Mouse (Mus musculus): ENCODE measurements at regions not wholly inside any gene's neighbourhood (a gene's known extent, or its start where the extent isn't known, plus 50 kb on each side); places are given as distances from the start of the nearest gene placed in this dataset.

GRCm38 (mm10) chr10:96685991-96686601, 69.3 kb downstream of the Btg1 start:
- Histone ChIP-seq H3K4me1 (ENCODE audit: control insufficient read depth, insufficient read depth, insufficient read length, low read length) (no peaks in the 10 kb centered on the region; the same call in 1 of the 2 replicates), H3K4me3 (ENCODE audit: insufficient read depth, low read depth, low read length) (no peak overlapping the region), H3K27ac (replicated peaks; ENCODE audit: low read depth, low read length) (peak overlapping the region; percentile 85)

DNA sequence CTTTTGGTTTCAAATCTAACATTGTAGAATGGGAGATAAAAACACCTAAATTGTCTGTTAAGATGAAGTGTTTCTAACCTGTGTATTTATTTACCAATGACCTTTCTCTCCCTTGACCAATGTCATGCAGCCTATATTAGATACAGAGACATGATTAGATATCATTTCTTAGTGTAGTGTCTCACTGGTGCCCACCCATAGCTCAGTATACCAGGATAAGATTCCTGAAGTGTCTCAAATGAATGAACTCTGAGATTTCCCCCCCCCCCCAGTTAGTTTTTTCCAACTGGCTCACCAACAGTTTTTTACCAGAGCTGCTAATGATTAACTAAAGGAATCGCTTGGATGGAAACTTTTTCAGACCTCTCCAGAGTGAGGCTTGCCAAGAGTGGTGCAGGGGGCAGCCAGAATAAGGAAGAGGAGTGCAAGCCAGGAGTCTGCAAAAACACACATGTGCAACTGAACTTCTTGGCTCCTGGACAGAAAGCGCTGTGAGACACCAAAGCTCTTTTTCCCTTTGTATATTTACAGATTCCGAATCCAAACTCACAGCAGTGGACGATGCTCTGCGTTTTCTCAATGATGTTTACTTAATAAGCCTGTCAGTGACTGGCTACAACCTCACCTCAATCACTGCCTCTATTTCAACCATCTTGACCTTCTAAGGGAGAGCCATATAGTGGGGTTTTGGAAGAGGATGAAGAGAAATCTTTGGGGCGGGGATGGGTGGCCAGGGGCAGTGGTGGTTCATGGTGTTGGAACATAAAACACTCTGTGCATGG, 70.0 kb downstream of the Btg1 start:
- Histone ChIP-seq H3K4me3 (ENCODE audit: insufficient read depth, low read depth, low read length) (no peak overlapping the region), H3K4me1 (ENCODE audit: control insufficient read depth, insufficient read depth, insufficient read length, low read length) (no peaks in the 10 kb centered on the region; the same call in 1 of the 2 replicates), H3K27ac (replicated peaks; ENCODE audit: low read depth, low read length) (no peak overlapping the region; the same call in 1 of the 2 replicates)

DNA sequence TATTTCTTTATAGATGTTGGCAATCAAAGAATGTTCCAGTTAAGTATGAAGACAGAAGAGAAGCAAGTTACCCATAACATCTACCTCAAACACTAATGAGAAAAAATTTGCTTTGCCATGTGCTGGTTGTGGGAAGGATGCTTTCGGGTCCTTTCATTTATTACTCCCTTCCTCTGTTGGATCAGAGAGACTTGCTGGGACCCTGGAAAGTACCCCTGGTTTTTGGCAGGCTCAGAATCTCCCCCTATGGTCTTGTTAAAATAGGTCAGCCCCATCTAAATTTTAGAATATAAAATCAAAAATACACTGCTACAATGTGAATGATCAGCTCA, 70.6 kb downstream of the Btg1 start:
- no peak overlapping the region for H3K4me3 ChIP-seq (ENCODE audit: insufficient read depth, low read depth, low read length)
- no peak overlapping the region for H3K27ac ChIP-seq (replicated peaks; ENCODE audit: low read depth, low read length)
- no peaks in the 10 kb centered on the region; the same call in 1 of the 2 replicates for H3K4me1 ChIP-seq (ENCODE audit: control insufficient read depth, insufficient read depth, insufficient read length, low read length)

DNA sequence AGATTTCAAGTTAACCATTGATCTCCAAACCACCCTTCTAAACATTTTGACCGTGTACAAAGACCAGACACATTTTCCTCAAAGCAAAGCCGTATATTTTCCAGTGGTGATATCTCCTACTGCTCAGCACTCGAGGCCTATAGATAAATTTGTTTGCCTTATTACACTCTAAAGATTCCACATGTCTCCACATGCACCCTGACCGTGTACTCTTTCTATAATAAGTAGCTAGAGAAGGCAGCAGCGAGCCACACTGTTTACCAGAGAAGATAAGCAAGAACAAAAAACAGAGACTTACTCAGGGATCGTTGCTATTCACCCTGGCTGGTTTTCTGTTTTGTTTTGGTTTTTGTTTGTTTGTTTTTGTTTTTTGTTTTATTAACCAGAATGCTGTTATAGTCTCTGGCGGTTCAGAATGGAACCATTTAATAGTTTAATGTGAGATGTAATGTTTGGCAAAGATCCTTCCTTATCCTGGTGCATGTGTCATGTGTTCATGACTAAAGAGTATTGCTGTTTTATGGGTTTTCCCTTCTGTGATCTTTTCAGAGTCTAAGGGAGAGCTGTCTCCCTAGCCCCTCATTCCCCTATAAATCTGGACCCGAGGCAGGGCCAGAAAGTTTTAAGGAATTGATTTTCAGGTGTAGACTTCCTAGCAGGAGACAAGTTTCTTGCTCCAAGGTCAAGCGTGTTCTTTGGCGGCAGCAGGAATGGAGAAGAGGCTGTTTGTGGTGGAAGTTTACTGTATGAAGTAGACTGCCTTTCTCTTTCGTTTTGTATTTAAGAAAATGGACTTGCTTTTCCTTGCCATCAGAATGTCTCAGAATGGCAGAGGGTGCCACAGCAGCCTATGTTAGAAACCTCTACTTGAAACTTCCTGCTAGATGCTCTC, 73.4 kb downstream of the Btg1 start:
- no peak overlapping the region for H3K4me3 ChIP-seq (ENCODE audit: insufficient read depth, low read depth, low read length)
- H3K4me1 ChIP-seq (ENCODE audit: control insufficient read depth, insufficient read depth, insufficient read length, low read length) = no peaks in the 10 kb centered on the region; the same call in 1 of the 2 replicates
- peak overlapping the region; percentile 57 for H3K27ac ChIP-seq (replicated peaks; ENCODE audit: low read depth, low read length)

DNA sequence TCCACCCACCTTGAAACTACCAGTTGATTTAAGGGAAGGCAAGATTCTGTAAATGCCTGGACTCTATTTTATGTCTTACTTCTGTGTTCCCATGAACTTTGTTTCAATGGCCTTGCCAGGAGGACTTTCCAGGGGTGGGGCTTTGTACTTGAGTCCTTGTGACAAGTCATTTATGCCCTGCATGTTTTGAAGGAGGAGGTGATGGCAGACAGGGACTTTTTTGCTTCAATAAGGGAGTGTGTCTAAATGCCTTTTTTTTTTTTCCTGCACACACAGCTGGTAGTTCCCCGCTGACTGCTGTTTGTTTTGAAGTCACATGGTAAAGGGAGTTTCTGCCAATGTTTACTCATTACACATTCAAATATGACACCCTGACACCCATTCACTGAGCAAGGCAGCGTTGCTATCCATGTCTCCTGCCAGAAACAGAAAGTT, 74.1 kb downstream of the Btg1 start:
- H3K27ac ChIP-seq (replicated peaks; ENCODE audit: low read depth, low read length) = peak overlapping the region; percentile 57
- no peaks in the 10 kb centered on the region; the same call in 1 of the 2 replicates for H3K4me1 ChIP-seq (ENCODE audit: control insufficient read depth, insufficient read depth, insufficient read length, low read length)
- H3K4me3 ChIP-seq (ENCODE audit: insufficient read depth, low read depth, low read length) = no peak overlapping the region

DNA sequence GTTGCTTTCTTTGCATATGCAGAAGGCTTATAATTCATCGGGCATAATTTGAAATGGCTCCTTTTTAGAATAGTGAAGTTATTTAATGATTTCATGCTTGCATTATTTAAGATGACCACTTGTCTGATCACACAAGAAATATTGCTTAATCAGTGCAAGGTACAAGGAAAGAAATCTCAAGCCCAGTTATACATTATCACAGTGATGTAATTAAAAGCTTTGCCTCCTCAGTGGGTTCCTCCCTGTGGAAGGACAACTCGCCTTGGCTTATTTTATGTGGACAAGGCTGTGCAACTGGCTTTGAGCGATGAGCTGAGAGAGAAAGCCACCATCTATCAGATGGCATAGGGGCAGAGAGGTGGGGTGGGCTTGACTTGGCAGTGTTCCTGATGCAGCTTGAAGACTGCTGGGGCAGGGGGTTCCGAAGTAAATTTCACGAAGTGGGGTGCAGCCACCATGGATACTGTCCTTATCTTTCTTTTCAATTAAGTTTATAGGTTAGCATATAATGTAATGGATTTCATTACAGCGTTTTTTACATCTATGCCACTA, 74.6 kb downstream of the Btg1 start:
- Histone ChIP-seq H3K4me3 (ENCODE audit: insufficient read depth, low read depth, low read length) (no peak overlapping the region), H3K4me1 (ENCODE audit: control insufficient read depth, insufficient read depth, insufficient read length, low read length) (no peaks in the 10 kb centered on the region; the same call in 1 of the 2 replicates), H3K27ac (replicated peaks; ENCODE audit: low read depth, low read length) (no peak overlapping the region)

DNA sequence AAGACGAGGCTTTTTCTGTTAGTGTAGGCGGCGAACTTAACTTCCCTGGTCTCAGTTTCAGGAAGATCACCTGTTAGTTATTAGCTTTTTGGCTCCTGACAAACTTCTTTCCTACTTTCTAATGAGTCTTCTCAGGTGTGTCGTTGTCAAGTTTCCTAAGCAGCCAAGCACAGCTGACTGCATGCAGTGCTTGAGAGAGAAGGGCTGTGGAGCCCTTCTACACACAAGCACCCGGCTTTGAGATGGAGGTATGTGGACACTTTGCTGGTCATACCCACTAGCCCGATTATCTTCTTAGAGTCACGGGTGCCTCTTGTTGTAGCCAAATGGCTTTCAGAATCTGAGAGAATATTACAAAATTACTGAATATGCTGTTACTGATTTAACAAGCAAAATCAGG, 76.0 kb downstream of the Btg1 start:
- Histone ChIP-seq H3K4me1 (ENCODE audit: control insufficient read depth, insufficient read depth, insufficient read length, low read length) (peaks cover 2% of the 10 kb centered on the region; the same call in 1 of the 2 replicates), H3K27ac (replicated peaks; ENCODE audit: low read depth, low read length) (no peak overlapping the region), H3K4me3 (ENCODE audit: insufficient read depth, low read depth, low read length) (no peak overlapping the region)

DNA sequence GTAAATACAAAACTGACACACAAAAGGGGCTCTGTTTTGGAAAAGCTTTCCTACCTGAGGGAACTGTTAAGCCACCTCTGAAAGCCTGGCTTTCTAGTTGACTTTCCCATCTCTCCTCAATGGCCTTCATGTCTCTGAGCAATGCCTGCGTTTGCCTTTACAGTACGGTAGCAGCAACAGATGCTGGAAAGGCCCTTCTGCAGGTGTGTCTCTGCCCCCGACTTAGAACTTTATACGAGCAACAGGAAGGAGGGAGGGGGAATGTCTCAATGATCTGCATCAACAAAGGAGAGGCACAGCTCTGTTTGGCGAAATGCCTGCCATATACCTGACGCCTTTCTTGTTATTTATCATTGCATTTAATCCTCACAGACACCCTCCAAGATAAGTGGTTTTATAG, 77.0 kb downstream of the Btg1 start:
- Histone ChIP-seq H3K4me3 (ENCODE audit: insufficient read depth, low read depth, low read length) (no peak overlapping the region), H3K27ac (replicated peaks; ENCODE audit: low read depth, low read length) (no peak overlapping the region)

GRCm38 (mm10) chr10:96696571-96696970, 79.8 kb downstream of the Btg1 start:
- peaks cover 5% of the 10 kb centered on the region; the same call in 1 of the 2 replicates for H3K4me1 ChIP-seq (ENCODE audit: control insufficient read depth, insufficient read depth, insufficient read length, low read length)
- no peak overlapping the region for H3K27ac ChIP-seq (replicated peaks; ENCODE audit: low read depth, low read length)
- no peak overlapping the region for H3K4me3 ChIP-seq (ENCODE audit: insufficient read depth, low read depth, low read length)

More for the DNA sequence above, 77.0 kb downstream of the Btg1 start:
- H3K4me1 ChIP-seq (ENCODE audit: control insufficient read depth, insufficient read depth, insufficient read length, low read length) = peaks cover 5% of the 10 kb centered on the region; the same call in 1 of the 2 replicates

- Histone ChIP-seq H3K27ac (replicated peaks; ENCODE audit: low read depth, low read length) (no peak overlapping the region), H3K4me1 (ENCODE audit: control insufficient read depth, insufficient read depth, insufficient read length, low read length) (peaks cover 5% of the 10 kb centered on the region; the same call in 1 of the 2 replicates), H3K4me3 (ENCODE audit: insufficient read depth, low read depth, low read length) (no peak overlapping the region)
These were observed 81.0 kb downstream of the Btg1 start for GRCm38 (mm10) chr10:96697781-96698180.

- no peak overlapping the region for H3K4me3 ChIP-seq (ENCODE audit: insufficient read depth, low read depth, low read length)
- no peaks in the 10 kb centered on the region; the same call in 1 of the 2 replicates for H3K4me1 ChIP-seq (ENCODE audit: control insufficient read depth, insufficient read depth, insufficient read length, low read length)
- H3K27ac ChIP-seq (replicated peaks; ENCODE audit: low read depth, low read length) = no peak overlapping the region
These were observed 89.8 kb downstream of the Btg1 start for GRCm38 (mm10) chr10:96706656-96707055.

DNA sequence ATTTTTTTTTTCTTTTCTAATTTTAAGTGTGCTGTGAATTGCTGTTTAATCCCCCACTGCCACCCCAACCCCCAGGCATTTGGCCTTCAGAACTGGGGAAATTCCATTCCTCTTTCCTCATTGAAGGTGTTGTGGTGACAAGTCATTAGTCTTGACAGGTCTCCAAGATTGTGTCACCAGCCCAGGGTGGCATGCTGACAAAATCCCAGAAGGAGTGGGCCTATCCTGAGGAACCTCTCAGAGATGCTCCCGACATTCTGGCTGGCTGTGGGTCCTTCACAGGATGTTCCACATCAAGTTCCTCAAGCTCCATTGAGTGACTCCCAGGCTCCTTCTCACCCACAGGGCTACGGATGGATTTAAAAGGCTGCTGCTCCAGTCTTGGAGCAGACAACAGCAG, 91.7 kb downstream of the Btg1 start:
- Histone ChIP-seq H3K4me1 (ENCODE audit: control insufficient read depth, insufficient read depth, insufficient read length, low read length) (peaks cover 2% of the 10 kb centered on the region; the same call in 1 of the 2 replicates), H3K27ac (replicated peaks; ENCODE audit: low read depth, low read length) (no peak overlapping the region), H3K4me3 (ENCODE audit: insufficient read depth, low read depth, low read length) (no peak overlapping the region)

DNA sequence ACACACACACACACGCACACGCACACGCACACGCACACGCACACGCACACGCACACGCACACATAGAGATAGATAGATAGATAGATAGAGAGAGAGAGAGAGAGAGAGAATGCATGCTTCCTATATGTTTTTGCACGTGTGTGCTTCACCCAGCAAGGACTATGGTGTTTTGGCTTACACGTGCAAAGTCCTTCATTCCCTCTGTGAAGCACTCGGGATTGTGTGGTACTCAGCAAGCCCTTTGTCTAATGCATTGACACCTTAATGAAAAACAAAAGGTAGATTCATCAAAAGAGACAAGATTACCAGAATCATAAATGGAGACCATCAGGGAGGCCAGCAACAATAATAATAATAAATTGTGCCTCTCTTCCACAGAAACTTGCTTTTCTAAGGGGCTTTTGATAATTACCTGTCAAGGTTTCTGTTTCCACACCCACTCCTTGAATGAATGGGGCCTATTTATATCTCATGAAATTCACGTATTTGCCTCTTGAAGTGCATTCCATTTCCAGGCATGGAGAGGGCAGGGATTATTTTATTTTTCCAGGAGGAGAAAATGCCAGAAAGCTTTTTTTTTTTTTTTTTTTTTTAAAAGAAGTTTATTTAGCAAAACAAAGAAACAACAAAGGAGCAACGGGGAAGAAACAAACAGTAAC, 93.0 kb downstream of the Btg1 start:
- no peak overlapping the region for H3K27ac ChIP-seq (replicated peaks; ENCODE audit: low read depth, low read length)
- H3K4me3 ChIP-seq (ENCODE audit: insufficient read depth, low read depth, low read length) = no peak overlapping the region
- peaks cover 2% of the 10 kb centered on the region; the same call in 1 of the 2 replicates for H3K4me1 ChIP-seq (ENCODE audit: control insufficient read depth, insufficient read depth, insufficient read length, low read length)

GRCm38 (mm10) chr10:96711993-96712392, 95.2 kb downstream of the Btg1 start:
- Histone ChIP-seq H3K4me1 (ENCODE audit: control insufficient read depth, insufficient read depth, insufficient read length, low read length) (peaks cover 2% of the 10 kb centered on the region; the same call in 1 of the 2 replicates), H3K4me3 (ENCODE audit: insufficient read depth, low read depth, low read length) (no peak overlapping the region), H3K27ac (replicated peaks; ENCODE audit: low read depth, low read length) (no peak overlapping the region)

Data from brown adipose tissue, adult 24 weeks (tissue).